Mouse (Mus musculus) central nervous system, embryonic 18 days (tissue): ENCODE data around the gene Angptl4. TPM values are rescaled to one million over a fixed set of nuclear protein-coding genes. Genes with fewer than 3 reads are reported as not detected.

Experiments
- polyA plus RNA-seq: library from polyadenylated mRNA; depleted of rRNA; stranded (reverse); fragments of >200 nt; gene quantifications from 2 replicates; pipeline ENCODE4 v1.2.3, GENCODE M21; 2012; rRNA removed

Angptl4 gene
- 7.9 and 9.8 TPM in 2 replicates for polyA plus RNA-seq

GRCm38 (mm10) chr17:33781124-33781977 lies at the start of gene Angptl4:
TSS of gene Angptl4 (minus strand) at chr17:33781830.

GRCm38 (mm10) chr17:33824084-33824996 lies 42.7 kb upstream of the Angptl4 start, which contains the start of the genes Rps28 and Ndufa7:
TSS of gene Rps28 (minus strand) at chr17:33824562.
TSS of gene Ndufa7 (plus strand) at chr17:33824572.

GRCm38 (mm10) chr17:33810334-33811141 lies 28.9 kb upstream of the Angptl4 start, which contains the start of gene Kank3:
TSS of gene Kank3 (plus strand) at chr17:33810519.

GRCm38 (mm10) chr17:33760255-33761165 lies 21.1 kb downstream of the Angptl4 start, which contains the start of gene Rab11b:
TSS of gene Rab11b (minus strand) at chr17:33760530.

Other genes starting within 250 kb of the Angptl4 start
- gene Myo1f, start 226.1 kb downstream of the Angptl4 start, polyA plus RNA-seq = 0.93 and 1.1 TPM in 2 replicates
- 85.7 and 102 TPM in 2 replicates for gene Zfp414, start 152.7 kb downstream of the Angptl4 start, polyA plus RNA-seq
- gene Pram1, start 143.8 kb downstream of the Angptl4 start, polyA plus RNA-seq = 0.47 and 0.66 TPM in 2 replicates
- 178 and 186 TPM in 2 replicates for gene Hnrnpm, start 95.0 kb downstream of the Angptl4 start, polyA plus RNA-seq
- gene March2, start 63.2 kb downstream of the Angptl4 start, polyA plus RNA-seq = 65.0 and 70.7 TPM in 2 replicates
- 523 and 577 TPM in 2 replicates for gene Rab11b, start 21.3 kb downstream of the Angptl4 start, polyA plus RNA-seq
- gene Kank3, start 28.7 kb upstream of the Angptl4 start, polyA plus RNA-seq = 64.5 and 79.4 TPM in 2 replicates
- gene Rps28, start 42.7 kb upstream of the Angptl4 start, polyA plus RNA-seq = 1,131 and 1,306 TPM in 2 replicates
- gene Ndufa7, start 42.7 kb upstream of the Angptl4 start, polyA plus RNA-seq = 333 and 341 TPM in 2 replicates
- gene Cd320, start 61.3 kb upstream of the Angptl4 start, polyA plus RNA-seq = 29.8 and 36.6 TPM in 2 replicates
- gene Gm7029, start 92.0 kb upstream of the Angptl4 start, polyA plus RNA-seq = not detected in 2 replicates
- 12.0 and 13.5 TPM in 2 replicates for gene Kifc1, start 108.8 kb upstream of the Angptl4 start, polyA plus RNA-seq
- gene Platr17, start 123.3 kb upstream of the Angptl4 start, polyA plus RNA-seq = 0.21 and 0.24 TPM in 2 replicates
- 39.3 and 40.5 TPM in 2 replicates for gene Daxx, start 127.6 kb upstream of the Angptl4 start, polyA plus RNA-seq
- 14.7 and 16.0 TPM in 2 replicates for gene Tapbp, start 134.1 kb upstream of the Angptl4 start, polyA plus RNA-seq
- 26.4 and 28.4 TPM in 2 replicates for gene Zbtb22, start 134.1 kb upstream of the Angptl4 start, polyA plus RNA-seq
- gene Rgl2, start 147.7 kb upstream of the Angptl4 start, polyA plus RNA-seq = 183 and 190 TPM in 2 replicates
- gene Pfdn6, start 158.5 kb upstream of the Angptl4 start, polyA plus RNA-seq = 117 and 126 TPM in 2 replicates
- 20.5 and 22.2 TPM in 2 replicates for gene Wdr46, start 158.8 kb upstream of the Angptl4 start, polyA plus RNA-seq
- gene B3galt4, start 169.7 kb upstream of the Angptl4 start, polyA plus RNA-seq = 10.4 and 11.6 TPM in 2 replicates
- gene Vps52, start 174.0 kb upstream of the Angptl4 start, polyA plus RNA-seq = 58.2 and 62.1 TPM in 2 replicates
- gene Rps18, start 174.2 kb upstream of the Angptl4 start, polyA plus RNA-seq = 648 and 656 TPM in 2 replicates
- gene H2-K1, start 218.5 kb upstream of the Angptl4 start, polyA plus RNA-seq = 24.0 and 24.8 TPM in 2 replicates
- gene Ring1, start 242.8 kb upstream of the Angptl4 start, polyA plus RNA-seq = 48.8 and 51.4 TPM in 2 replicates
- 98.3 and 102 TPM in 2 replicates for gene H2-Ke6, start 246.2 kb upstream of the Angptl4 start, polyA plus RNA-seq
- gene Slc39a7, start 249.9 kb upstream of the Angptl4 start, polyA plus RNA-seq = 112 TPM in 2 replicates
- gene Rxrb, start 250.0 kb upstream of the Angptl4 start, polyA plus RNA-seq = 82.1 and 83.7 TPM in 2 replicates